Mouse (Mus musculus) embryonic fibroblast, embryonic 13.5 days (primary cell): ENCODE measurements at regions not wholly inside any gene's neighbourhood (a gene's known extent, or its start where the extent isn't known, plus 50 kb on each side); places are given as distances from the start of the nearest gene placed in this dataset.

Experiments used
- CTCF ChIP-seq: IDR thresholded peaks from 2 replicates; pipeline ENCODE4 v1.5.1; 2011; ENCODE audit warnings: mild to moderate bottlenecking, control low read depth, low read length, moderate library complexity, borderline replicate concordance; ENCODE audit not compliant: insufficient read depth
- POLR2A ChIP-seq: IDR thresholded peaks from 2 replicates; pipeline ENCODE4 v1.6.1; 2011; ENCODE audit warnings: low read depth, mild to moderate bottlenecking, control low read depth, low read length, moderate library complexity

DNA sequence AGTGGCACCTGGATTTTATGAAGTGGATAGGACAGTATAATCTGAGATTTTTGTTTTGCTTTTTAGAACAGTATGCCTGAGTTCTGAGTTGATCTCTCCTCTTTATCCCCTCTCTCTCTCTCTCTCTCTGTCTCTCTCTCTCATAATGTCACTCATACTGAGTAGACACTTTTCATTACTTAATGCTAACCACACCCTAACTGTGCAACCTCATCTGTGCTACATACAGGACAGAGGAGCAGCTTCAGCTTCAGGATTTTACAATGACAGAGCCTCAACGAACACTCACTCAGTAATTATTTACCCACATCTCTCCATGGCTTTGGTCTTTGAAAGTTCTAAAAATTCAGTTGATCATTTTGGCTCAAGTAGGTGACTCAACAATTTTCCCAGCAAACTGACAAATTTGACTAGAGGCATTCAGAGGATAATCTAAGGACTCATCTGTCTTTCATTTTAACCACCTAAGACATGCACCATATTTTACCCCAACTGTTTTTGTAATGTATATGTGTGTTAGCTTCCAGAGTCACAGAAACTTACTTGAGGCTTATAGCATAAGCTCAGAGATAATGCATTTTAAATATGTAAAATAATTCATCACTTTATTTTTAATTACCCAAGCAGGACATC, 256.4 kb upstream of the Myo3a start:
- TF ChIP-seq CTCF (no peak), POLR2A (no peak)
